Mouse (Mus musculus) T-helper 2 cell (primary cell): ENCODE results near the gene Pus3.

ENCODE experiments used
- in situ Hi-C: fragments of 300-600 bp; cut with MboI, MseI; formaldehyde crosslinking; loops from one replicate; pipeline ENCODE4 v1.15.1; 2025; ENCODE audit warnings: high pct_unique_total_duplicates

Gene Pus3

GRCm38 (mm10) chr9:35558257-35559008 is at the start of gene Pus3, which contains the start of gene Ddx25:
TSS of gene Pus3 (plus strand) at chr9:35558595.
TSS of gene Ddx25 (minus strand) at chr9:35558528.
- in situ Hi-C loops = no loop called here

GRCm38 (mm10) chr9:35513900-35514299 is 44.5 kb upstream of the Pus3 start:
- in situ Hi-C loops = no loop called here

- in situ Hi-C loops = no loop called here
These were observed 42.2 kb upstream of the Pus3 start for GRCm38 (mm10) chr9:35516182-35516581.

GRCm38 (mm10) chr9:35516711-35517110 is 41.7 kb upstream of the Pus3 start:
- in situ Hi-C loops = no loop called here

- in situ Hi-C loops = no loop called here
These were observed 40.2 kb upstream of the Pus3 start, which contains the start of gene Gm1113 for GRCm38 (mm10) chr9:35518169-35518568. TSS of gene Gm1113 (minus strand) at chr9:35518269.

GRCm38 (mm10) chr9:35520631-35521348 is 37.6 kb upstream of the Pus3 start:
- in situ Hi-C loops = no loop called here

- in situ Hi-C loops = no loop called here
These were observed 36.2 kb upstream of the Pus3 start for GRCm38 (mm10) chr9:35522241-35522640.

- in situ Hi-C loops = no loop called here
These were observed 35.4 kb upstream of the Pus3 start for GRCm38 (mm10) chr9:35522821-35523515.

GRCm38 (mm10) chr9:35523541-35523940 is 34.9 kb upstream of the Pus3 start:
- in situ Hi-C loops = no loop called here

- in situ Hi-C loops = no loop called here
These were observed 34.4 kb upstream of the Pus3 start for GRCm38 (mm10) chr9:35523941-35524411.

GRCm38 (mm10) chr9:35529141-35529540 is 29.3 kb upstream of the Pus3 start:
- in situ Hi-C loops = no loop called here

- in situ Hi-C loops = loop anchor here (5.0 to 10.0 kb wide), 2 partner anchors 242 to 545 kb away; no protein-coding TSS in a partner anchor
These were observed 28.6 kb upstream of the Pus3 start for GRCm38 (mm10) chr9:35529796-35530195.

- in situ Hi-C loops = loop anchor here (5.0 to 10.0 kb wide), 2 partner anchors 246 to 548 kb away; no protein-coding TSS in a partner anchor
These were observed 25.1 kb upstream of the Pus3 start for GRCm38 (mm10) chr9:35533266-35533665.

- in situ Hi-C loops = loop anchor here (10.0 kb wide), 1 partner anchor 550 kb away; no protein-coding TSS in a partner anchor
These were observed 23.3 kb upstream of the Pus3 start for GRCm38 (mm10) chr9:35535110-35535509.

GRCm38 (mm10) chr9:35535876-35536275 is 22.5 kb upstream of the Pus3 start:
- in situ Hi-C loops = loop anchor here (10.0 kb wide), 1 partner anchor 551 kb away; no protein-coding TSS in a partner anchor

- in situ Hi-C loops = loop anchor here (10.0 kb wide), 1 partner anchor 554 kb away; no protein-coding TSS in a partner anchor
These were observed 19.2 kb upstream of the Pus3 start for GRCm38 (mm10) chr9:35539001-35539750.

GRCm38 (mm10) chr9:35541024-35541423 is 17.4 kb upstream of the Pus3 start:
- in situ Hi-C loops = no loop called here

GRCm38 (mm10) chr9:35541488-35541887 is 16.9 kb upstream of the Pus3 start:
- in situ Hi-C loops = no loop called here

GRCm38 (mm10) chr9:35541941-35542340 is 16.5 kb upstream of the Pus3 start:
- in situ Hi-C loops = no loop called here

- in situ Hi-C loops = no loop called here
These were observed 15.1 kb upstream of the Pus3 start for GRCm38 (mm10) chr9:35543099-35543860.
